Mouse (Mus musculus) embryo, embryonic 11.5 days (tissue): Measurements from ENCODE around the gene Fkbp1a.

Source experiments
- DNase-seq: peaks from one replicate; pipeline ENCODE4 v3.0.0-alpha.2; 2012; ENCODE audit warnings: low read depth, low spot score

The Fkbp1a gene

DNA sequence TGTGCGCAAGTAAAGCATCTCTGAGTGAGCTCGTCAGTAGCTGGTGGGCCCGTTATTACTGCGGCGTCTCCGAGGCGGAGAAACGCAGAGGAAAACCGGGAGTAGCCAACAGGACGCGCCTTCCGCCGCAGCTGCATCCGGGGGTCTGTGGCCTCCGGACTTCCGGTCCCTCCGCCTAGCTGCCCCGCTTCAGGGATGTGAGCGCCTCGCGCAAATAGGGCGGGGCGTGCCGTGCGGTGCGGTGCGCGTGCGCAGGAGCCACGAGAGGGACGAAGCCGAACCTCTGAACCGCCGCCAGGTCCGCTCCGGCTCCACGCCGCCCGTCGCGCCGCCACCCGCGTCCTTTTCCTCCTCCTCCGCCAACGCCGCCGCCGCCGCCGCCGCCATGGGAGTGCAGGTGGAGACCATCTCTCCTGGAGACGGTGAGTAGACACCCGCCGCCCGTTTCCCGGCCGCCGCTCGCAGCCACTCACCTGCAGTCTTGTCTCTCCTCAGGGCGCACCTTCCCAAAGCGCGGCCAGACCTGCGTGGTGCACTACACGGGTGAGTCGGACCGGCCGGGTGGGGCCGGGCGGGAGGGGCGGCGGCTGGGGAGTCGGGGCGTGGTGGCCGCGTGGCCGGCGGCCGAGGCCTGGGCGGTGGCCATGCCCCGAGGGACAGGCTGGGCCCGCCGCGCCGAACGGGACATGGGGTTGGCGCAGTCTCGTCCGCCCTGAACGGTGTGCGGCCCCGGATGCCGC is at the start of gene Fkbp1a:
TSS of gene Fkbp1a (plus strand) at position 161 of the 740 bp plus-strand sequence.
- peak; percentile 90 for DNase-seq

GRCm38 (mm10) chr2:151494035-151494803 is 48.1 kb upstream of the Fkbp1a start, which contains the start of gene Nsfl1c:
TSS of gene Nsfl1c (plus strand) at chr2:151494182.
- DNase-seq, result peak; percentile 93

DNA sequence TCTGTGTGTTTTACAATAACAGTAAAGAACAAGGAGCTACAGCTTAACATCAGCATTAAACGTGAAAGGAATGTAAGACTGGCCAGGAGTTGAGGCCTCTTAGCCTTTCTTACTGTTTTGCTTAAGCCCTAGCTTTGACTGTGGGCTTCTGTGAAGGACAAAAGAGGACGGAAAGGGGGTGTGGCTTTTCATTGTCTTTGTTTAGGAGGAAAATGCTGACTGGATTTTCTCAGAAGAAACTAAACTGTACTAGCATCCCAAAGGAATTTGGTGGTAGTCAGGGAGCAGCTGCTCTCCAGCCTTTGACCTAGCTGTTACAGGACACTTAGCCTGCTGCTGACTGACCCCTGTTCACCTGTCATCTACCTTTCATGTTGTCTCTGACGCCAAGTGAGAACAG is 43.9 kb upstream of the Fkbp1a start:
- DNase-seq, result no peak

GRCm38 (mm10) chr2:151500442-151501007 is 41.8 kb upstream of the Fkbp1a start:
- no peak for DNase-seq

DNA sequence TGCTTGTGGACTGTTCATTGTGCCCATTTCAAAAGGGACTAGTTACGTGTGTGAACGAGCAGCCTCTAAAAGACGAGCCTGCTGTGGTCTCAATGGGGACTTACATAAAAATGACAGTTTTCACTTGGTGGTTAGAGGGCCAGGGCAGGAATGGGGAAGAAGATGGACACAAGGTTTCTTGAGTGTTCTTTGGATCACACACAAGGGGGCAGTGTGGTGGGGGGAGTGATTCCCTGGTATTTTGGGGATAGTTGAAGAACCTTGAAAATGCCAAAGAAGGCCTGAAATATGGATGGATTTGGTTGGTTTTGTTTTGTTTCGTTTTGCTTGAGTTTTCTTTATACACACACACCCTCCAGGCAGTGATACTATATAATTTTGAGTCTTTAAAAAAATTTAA is 38.1 kb upstream of the Fkbp1a start:
- DNase-seq, result no peak

DNA sequence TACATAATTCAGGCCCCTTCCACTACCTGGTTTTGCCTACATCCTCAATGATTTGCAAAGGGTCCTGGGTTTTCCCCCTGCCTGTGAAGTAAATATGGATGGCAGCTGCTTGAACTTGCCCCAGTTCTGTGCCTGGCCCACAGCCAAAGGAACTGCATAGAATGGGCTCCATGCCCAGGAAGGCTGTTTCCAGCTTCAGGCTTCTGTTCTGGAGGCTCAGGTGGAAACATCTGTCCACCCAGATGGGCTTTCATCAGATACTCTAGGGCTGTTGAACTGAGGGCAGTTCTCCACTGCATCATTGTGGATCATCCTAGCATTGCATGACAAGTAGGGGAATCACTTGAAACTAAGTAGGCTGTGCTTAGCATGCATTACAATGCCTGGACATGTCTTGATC is 30.1 kb upstream of the Fkbp1a start:
- no peak for DNase-seq

DNA sequence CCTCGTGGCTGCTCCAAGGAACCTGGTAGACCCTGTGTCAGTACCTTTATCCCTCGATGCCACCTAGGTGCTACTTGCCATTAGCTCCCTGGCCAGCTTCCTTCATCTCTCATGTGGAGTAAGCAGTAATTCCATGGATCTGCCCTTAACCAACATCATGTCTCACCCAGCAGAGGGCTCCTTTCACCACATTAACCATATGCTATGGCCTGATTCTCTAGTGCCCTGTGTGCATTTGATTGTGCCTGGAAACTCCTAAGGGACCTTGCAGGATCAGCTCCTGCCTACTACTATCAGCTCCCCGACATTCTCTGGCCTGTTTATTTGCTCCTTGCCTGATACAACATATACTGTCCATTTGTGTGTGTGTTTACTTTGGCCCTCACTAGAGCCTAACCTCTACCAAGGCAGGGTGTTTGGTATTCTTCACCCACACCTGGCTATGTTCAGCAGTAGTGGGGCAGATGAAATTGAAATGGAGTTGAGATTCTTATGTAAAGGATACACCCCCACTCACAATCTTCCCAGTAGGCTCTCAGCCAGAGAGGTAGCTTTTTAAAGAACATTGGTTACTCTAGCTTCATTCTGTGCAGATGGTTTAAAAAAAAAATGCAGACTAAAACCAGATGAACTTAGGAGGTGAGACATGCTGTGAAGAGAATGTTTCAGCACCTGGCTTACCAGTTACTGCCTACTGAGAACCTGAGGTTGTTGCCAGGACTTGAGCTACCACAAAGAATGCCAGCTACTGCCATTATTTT is 28.6 kb upstream of the Fkbp1a start:
- DNase-seq, result no peak

DNA sequence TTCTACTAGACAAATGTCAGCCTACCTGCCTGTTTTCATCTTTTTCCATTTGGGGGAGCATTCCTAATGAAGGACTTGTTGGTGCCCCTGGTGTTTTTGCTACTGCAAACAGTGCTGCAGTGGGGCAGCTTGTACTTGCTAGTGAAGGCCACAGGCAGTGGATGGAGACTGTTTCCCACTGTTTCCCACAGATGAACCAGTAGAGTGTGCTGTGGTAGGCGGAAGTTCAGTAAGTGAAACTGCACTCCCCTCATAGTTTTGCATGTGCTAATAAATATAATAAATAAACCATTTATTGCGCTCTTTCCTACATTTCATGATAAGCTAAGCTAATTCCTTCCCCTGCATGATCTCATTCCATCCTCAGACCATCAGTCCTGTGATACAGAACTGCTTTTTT is 23.3 kb upstream of the Fkbp1a start:
- no peak for DNase-seq

DNA sequence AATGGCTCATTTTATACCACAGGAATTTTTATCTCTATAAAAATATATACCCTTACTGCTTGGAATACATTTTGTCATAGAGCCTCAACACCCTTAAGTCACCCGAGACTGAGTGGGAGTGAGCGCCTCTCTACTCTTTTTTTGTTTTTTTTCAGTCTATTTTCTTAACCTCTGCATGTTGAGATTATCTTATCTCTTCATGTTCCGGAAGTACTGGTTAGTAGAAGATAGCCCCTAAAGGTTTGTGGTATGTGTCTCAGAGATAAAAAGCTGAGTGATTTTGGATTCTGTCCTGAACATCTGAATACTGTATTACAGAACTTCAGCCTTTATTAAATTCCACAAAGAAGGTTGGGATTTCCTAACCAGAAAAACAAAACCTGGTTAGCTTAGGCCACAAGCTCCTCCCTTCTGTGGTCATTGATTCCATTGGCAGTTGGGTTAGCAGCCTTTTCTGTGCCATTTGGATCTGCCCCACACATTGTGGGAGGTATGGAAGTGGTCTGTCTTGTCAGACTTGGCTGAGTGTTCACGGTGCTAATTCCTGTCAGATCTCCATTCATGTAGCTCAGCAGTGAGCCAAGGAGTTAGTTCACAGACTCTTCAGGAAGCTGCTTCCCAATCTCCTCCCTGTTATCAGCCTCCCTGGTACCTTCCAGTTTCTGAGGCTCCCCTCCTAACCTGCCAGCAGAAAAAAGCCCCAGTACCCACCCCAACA is 17.8 kb upstream of the Fkbp1a start:
- no peak for DNase-seq

DNA sequence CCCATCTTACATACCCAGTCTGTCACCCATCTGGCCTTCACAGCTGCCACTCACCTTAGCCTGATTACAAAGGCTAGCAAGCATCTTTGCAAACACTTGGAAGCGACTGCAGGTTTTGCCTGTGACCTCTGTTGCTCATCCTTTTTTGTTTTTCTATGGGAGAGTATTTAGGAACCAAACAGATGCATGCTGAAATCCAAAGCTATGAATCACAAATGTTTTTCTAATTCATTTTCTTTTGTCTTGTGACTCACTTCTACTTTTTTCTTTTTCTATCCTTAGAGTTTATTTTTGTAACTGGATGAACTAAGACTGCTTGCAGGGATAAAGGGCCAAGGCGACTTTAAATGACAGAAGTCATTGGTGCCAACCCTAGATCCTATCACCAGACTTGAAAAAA is 16.8 kb upstream of the Fkbp1a start:
- no peak for DNase-seq

GRCm38 (mm10) chr2:151528066-151528465 is 14.2 kb upstream of the Fkbp1a start:
- no peak for DNase-seq

DNA sequence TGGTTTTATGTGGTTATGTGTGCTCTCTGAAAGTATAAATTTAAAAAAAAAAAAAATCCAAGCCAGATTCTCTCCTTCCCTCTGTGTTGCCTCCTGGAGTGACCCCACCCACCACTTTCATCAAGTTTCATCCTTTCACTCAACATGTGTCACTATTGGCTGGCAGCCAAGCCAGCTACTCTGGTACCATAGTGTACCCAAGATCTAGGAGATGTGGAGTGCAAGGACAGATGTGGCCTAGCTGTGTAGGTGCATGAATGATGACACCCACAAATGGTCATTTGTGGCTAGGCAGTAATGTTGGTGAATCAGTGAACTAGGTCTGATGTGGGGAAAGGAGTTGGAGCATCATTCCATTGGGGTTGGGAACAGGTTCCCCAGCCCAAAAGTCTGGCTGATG is 13.1 kb upstream of the Fkbp1a start:
- no peak for DNase-seq

DNA sequence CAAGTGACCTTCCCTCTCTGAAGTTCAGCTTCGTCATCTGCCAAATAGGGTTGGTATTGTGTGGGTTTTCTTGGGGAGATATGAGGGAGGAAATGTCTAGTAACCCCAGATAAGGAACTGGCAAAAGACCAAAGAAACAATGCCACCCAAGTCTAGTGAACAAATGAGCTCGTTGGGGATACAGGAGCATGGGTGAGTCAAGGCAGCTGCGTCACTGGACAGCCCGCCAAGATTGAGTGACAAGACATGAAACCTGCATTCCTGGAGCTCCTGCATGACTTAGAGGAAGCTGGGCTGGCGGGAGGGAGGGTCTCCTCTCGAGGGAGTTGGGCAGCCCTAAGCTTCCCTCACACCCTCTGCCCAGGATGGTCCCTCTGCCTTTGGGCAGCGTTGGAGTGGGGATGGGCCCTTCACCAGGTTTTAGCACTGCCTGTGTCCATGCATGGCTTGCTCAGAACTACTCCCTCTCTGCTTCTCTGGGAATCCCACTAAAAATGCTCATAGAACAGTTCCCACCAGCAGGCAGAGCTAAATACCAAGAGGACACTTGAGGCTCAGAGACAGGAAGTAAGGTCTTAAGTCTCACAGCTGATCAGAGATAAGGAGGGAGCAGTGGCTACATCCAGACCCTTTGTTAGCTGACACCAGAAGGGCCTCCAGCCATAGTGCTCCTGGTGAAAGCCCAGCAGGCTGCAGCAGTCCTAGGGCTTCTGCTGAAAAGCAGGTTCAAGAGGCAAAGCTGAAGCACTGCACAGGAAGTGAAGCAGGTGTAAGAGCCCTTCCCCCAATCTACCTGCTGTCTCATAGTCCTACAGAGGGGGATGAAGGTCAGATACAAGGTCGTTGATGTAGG is 11.7 kb upstream of the Fkbp1a start:
- DNase-seq, result no peak

DNA sequence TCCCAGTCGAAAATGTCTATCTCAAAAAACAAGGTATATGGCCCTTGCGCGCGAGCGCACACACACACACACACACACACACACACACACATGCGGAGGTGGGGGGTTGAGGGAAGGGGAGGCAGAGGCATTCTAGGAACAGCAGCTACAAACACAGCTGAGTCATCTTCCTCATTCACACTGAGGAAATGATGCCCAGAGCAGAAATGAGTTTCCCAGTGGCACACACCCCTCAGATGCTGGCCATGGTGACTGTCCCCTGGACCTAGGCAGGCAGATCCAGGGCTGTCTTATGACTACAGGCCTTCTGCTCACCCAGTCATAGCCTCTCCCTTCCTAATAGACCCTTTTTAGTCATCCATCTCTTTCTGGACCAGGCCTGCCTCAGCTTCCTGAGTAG is 8.7 kb upstream of the Fkbp1a start:
- no peak for DNase-seq

DNA sequence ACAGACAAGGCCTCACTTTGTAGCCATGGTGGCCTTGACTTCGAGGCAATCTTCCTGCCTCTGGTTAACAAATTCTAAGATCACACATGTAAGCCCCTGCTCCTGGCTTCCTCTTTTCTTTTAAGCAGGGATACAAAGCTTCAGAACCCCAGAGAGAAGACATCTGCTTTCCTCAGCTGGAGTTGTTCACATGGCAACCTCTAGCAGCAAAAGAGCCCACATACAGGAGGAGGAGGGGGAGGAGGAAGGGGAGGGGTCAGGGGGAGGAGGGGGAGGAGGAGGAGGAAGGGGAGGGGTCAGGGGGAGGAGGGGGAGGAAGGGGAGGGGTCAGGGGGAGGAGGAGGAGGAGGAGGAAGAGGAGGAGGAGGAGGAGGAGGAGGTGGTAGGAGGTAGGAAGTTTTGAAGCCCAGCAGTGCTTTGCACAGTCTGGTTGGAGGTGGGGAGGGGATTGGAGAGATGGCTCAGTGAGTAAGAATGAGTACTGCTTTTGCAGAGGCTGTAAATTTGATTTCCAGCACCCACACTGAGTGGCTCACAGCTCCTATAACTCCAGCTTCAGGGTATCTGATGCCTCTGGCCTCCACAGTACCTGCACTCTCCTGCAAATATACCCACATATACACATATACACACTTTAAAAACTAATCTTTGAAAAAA is 6.2 kb upstream of the Fkbp1a start:
- DNase-seq, result no peak

DNA sequence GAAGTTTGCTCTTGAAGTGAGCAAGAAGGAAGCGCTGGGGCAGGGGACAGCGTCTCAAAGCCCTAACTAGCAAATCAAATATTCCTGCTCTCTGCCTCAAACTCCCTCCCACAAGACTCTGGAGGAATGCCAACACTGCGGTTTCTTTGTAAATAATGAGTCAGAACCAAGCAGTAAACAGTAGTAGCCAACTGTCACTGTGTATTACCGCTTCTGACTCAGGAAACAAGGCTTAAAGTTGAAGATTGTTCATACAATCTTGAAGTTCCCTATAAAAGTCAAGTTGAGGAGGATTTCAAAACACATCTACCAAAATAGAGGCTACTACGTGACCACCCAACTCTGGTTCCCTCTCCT is 5.7 kb upstream of the Fkbp1a start:
- no peak for DNase-seq

GRCm38 (mm10) chr2:151538646-151539045 is 3.6 kb upstream of the Fkbp1a start:
- no peak for DNase-seq

GRCm38 (mm10) chr2:151543063-151543895 is 996 bp downstream of the Fkbp1a start:
- peak; percentile 36 for DNase-seq

DNA sequence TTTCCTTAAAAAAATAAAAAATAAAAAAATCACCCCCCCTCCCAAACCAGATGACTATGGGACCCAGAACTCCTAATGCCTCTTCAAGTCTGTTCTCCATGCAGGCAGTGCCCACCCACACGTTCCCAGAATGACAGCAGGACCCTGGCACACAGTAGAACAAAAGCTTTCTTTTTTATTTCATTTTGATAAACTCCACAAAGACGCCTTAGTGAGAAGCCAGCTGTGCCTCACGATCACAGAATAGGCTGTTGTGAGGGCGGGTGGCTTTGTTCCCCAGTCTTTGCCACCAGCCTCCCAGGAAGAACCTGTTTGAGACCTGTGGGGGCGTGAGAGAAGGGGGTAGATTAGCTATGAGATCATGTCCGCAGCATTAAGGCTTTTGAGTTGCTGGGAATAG is 2.4 kb downstream of the Fkbp1a start:
- DNase-seq, result no peak
